In genomic region chr11:34193658-34194057, GRCm38 (mm10) we compare ENCODE assay signal across 31 mouse cellular contexts. TPM values are rescaled to one million over a fixed set of nuclear protein-coding genes. Genes with fewer than 3 reads are reported as not detected.
A peak's percentile ranks its signal among the peaks of the same experiment; 100 is the strongest.
DNase-seq lines count a peak whose midpoint lies in the region; ATAC-seq and TF ChIP-seq lines count a peak whose summit lies in the region.
"Had no signal": no experiment of that assay in that cellular context is flagged by ENCODE, and none has a peak within 500 bp of the region (broad histone marks: within the 10 kb centered on the region; RNA-seq: fewer than 3 reads in every experiment).

No protein-coding gene starts in this region.

- H3K36me3 ChIP-seq in heart, embryonic 15.5 days, result no peaks in the 10 kb centered on the region
- no peaks in the 10 kb centered on the region for H3K36me3 ChIP-seq in lung, postnatal 0 days (ENCODE audit: insufficient read depth, low read length)
- H3K36me3 ChIP-seq: embryonic facial prominence, embryonic 12.5 days; hindbrain, embryonic 13.5 days; liver, embryonic 12.5 days had no signal

- 0 out of 2 replicates have a peak, but pooled peaks cover 7% of the 10 kb centered on the region for H3K4me1 ChIP-seq in heart, embryonic 15.5 days (replicated peaks)
- H3K4me1 ChIP-seq in lung, postnatal 0 days (ENCODE audit: insufficient read depth, low read depth, low read length), result no peaks in the 10 kb centered on the region; the same call in 1 of the 2 replicates
- H3K4me1 ChIP-seq: embryonic facial prominence, embryonic 12.5 days; hindbrain, embryonic 13.5 days; liver, embryonic 12.5 days had no signal

- peak; percentile 33 for TF ChIP-seq CTCF in lung, postnatal 0 days (IDR thresholded peaks at IDR 0.05)

- H3K4me3 ChIP-seq in heart, embryonic 15.5 days, result no peak overlapping the region
- H3K4me3 ChIP-seq in lung, postnatal 0 days (ENCODE audit: low read depth, low read length), result no peak overlapping the region
- H3K4me3 ChIP-seq: embryonic facial prominence, embryonic 12.5 days; hindbrain, embryonic 13.5 days; liver, embryonic 12.5 days had no signal

- peak; percentile 14 for DNase-seq in adrenal gland, postnatal 14 days
- DNase-seq in adrenal gland, adult 8-10 months, result no peak
- no peak for DNase-seq in heart, postnatal 4 days
- peak; percentile 9 for DNase-seq in lung, postnatal 0 days (ENCODE audit: low spot score)
- DNase-seq in lung, postnatal 25 days (ENCODE audit: low spot score), result no peak
- no peak for DNase-seq in kidney, adult 11 months
- DNase-seq: adrenal gland, adult 2 months; cerebellum, adult 11-12 months; cerebellum, adult 9-11 months; embryo, embryonic 11 days; gastrocnemius, postnatal 36 days; heart, postnatal 36 days; kidney, adult 9 months; kidney, postnatal 10 days; layer of hippocampus, postnatal 36 days; left cerebral cortex, postnatal 4 days; liver, postnatal 0 days; midbrain, embryonic 14.5 days; thymus, postnatal 14 days had no signal

- 44% methylated on average over 3 of the region's 3 CpGs for WGBS in heart, embryonic 15.5 days
- 45% methylated on average over 3 of the region's 3 CpGs for WGBS in lung, postnatal 0 days

- H3K9ac ChIP-seq in heart, embryonic 15.5 days, result no peak overlapping the region
- H3K9ac ChIP-seq in lung, postnatal 0 days (replicated peaks; ENCODE audit: low read depth), result no peak overlapping the region
- H3K9ac ChIP-seq: embryonic facial prominence, embryonic 12.5 days; hindbrain, embryonic 13.5 days; liver, embryonic 12.5 days; liver, postnatal 0 days had no signal

- no peak for ATAC-seq in heart, embryonic 15.5 days (replicated peaks; ENCODE audit: insufficient number of reproducible peaks, insufficient read depth, low FRiP score, low read depth)
- no peak for ATAC-seq in lung, postnatal 0 days
- ATAC-seq: activated CD4-positive, CD25-positive, alpha-beta regulatory T cell, adult 4 months; forebrain, embryonic 14.5 days; intestine, embryonic 16.5 days; liver, embryonic 12.5 days; liver, postnatal 0 days had no signal

- no peak for TF ChIP-seq EP300 in lung, postnatal 0 days (IDR thresholded peaks at IDR 0.05)

- no peak overlapping the region for H3K4me2 ChIP-seq in heart, embryonic 15.5 days
- no peak overlapping the region for H3K4me2 ChIP-seq in lung, postnatal 0 days (replicated peaks; ENCODE audit: low read depth, low read length)
- H3K4me2 ChIP-seq: embryonic facial prominence, embryonic 12.5 days; hindbrain, embryonic 13.5 days; liver, embryonic 12.5 days had no signal

- H3K27ac ChIP-seq in heart, embryonic 15.5 days, result peak overlapping the region; percentile 7; the same call in 1 of the 2 replicates
- H3K27ac ChIP-seq in lung, postnatal 0 days (ENCODE audit: low read length), result no peak overlapping the region
- H3K27ac ChIP-seq: embryonic facial prominence, embryonic 12.5 days; hindbrain, embryonic 13.5 days; liver, embryonic 12.5 days had no signal

- H3K9me3 ChIP-seq in heart, embryonic 15.5 days (replicated peaks), result no peaks in the 10 kb centered on the region
- no peaks in the 10 kb centered on the region for H3K9me3 ChIP-seq in lung, postnatal 0 days (ENCODE audit: low read length)
- H3K9me3 ChIP-seq: embryonic facial prominence, embryonic 12.5 days; hindbrain, embryonic 13.5 days; liver, embryonic 12.5 days had no signal

- H3K27me3 ChIP-seq in heart, embryonic 15.5 days, result no peaks in the 10 kb centered on the region
- H3K27me3 ChIP-seq in lung, postnatal 0 days (replicated peaks; ENCODE audit: insufficient read depth, low read length), result no peaks in the 10 kb centered on the region
- H3K27me3 ChIP-seq: embryonic facial prominence, embryonic 12.5 days; hindbrain, embryonic 13.5 days; liver, embryonic 12.5 days had no signal

RNA-seq across cellular contexts. Expression of gene Foxi1, which starts 14.2 kb away (rescaled TPM):
- total RNA-seq in adrenal gland, postnatal 14 days (2021), result not detected in 2 replicates
- total RNA-seq in adrenal gland, adult 8-10 months (2022), result not detected
- not detected in 2 replicates for polyA plus RNA-seq in heart, embryonic 15.5 days (2015; fragmentation: Nextera tagmentation; extraction: Ambion mirVana)
- not detected for total RNA-seq in heart, postnatal 4 days (2021)
- not detected in 2 replicates for polyA plus RNA-seq in lung, postnatal 0 days (2015; fragmentation: Nextera tagmentation; extraction: Ambion mirVana)
- total RNA-seq: adrenal gland, adult 2 months; ES-E14; gastrocnemius, postnatal 36 days; heart, postnatal 36 days; layer of hippocampus, postnatal 36 days; left cerebral cortex, postnatal 4 days; monocyte, adult 5-6 weeks had no signal
- polyA plus RNA-seq: activated CD4-positive, CD25-positive, alpha-beta regulatory T cell, adult 4 months; adrenal gland, adult 2 months; forebrain, embryonic 14.5 days; hindbrain, embryonic 13.5 days; intestine, embryonic 16.5 days; large intestine, adult 2 months; limb, embryonic 14.5 days; liver, embryonic 12.5 days; liver, postnatal 0 days; midbrain, embryonic 14.5 days; neural tube, embryonic 14.5 days had no signal

Comparison
In these comparisons a context has a peak if more than half of its experiments do, and no peak if none do; other contexts are left out.
1. DNase-seq: peak in adrenal gland, postnatal 14 days (single experiment) and lung, postnatal 0 days (single experiment); none in adrenal gland, adult 8-10 months (single experiment), heart, postnatal 4 days (single experiment), lung, postnatal 25 days (single experiment) and kidney, adult 11 months (single experiment).